Mouse (Mus musculus): ENCODE measurements at regions not wholly inside any gene's neighbourhood (a gene's known extent, or its start where the extent isn't known, plus 50 kb on each side); places are given as distances from the start of the nearest gene placed in this dataset.

DNA sequence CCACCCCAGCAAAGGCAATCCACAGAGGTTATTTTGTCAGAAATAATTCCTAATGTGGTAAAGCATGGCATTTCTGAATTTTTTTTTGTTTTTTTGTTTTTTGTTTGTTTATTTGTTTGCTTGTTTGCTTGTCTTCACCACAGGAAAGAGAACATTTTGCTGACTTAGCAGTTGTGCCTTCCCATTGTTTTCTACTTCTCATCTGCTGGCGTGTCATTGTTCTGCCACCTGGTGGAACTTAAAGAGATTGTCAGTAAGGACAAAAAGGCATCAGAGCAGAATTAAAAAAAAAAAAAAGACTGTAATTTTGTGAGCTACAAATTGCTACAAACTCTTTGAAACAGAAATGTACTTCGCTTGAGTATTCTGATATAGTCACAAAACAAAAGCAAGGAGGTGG lies 79.5 kb downstream of the AI429214 start:
- no peak for TF ChIP-seq CTCF (conservative IDR thresholded peaks at IDR 0.05; ENCODE audit: insufficient read depth, insufficient read length, low read depth, low read length)
- TF ChIP-seq POLR2A (IDR thresholded peaks at IDR 0.05; ENCODE audit: low read depth, low read length): no peak
